Mouse (Mus musculus) lung, postnatal 10 days (tissue): ENCODE measurements around the gene Slc7a8.

Experiments used
- DNase-seq: peaks from one replicate; pipeline ENCODE4 v3.0.0; 2021

The Slc7a8 gene

GRCm38 (mm10) chr14:54781610-54782365, at the start of gene Slc7a8:
Slc7a8 (minus strand) TSS chr14:54781946.
- peak; percentile 42 for DNase-seq

GRCm38 (mm10) chr14:54823716-54824115, 42.0 kb upstream of the Slc7a8 start:
- no peak for DNase-seq

- no peak for DNase-seq
These were observed 40.6 kb upstream of the Slc7a8 start for GRCm38 (mm10) chr14:54822301-54822700.

GRCm38 (mm10) chr14:54817791-54818190, 36.0 kb upstream of the Slc7a8 start:
- DNase-seq, result peak; percentile 19

GRCm38 (mm10) chr14:54815737-54816136, 34.0 kb upstream of the Slc7a8 start:
- no peak for DNase-seq

- no peak for DNase-seq
These were observed 32.2 kb upstream of the Slc7a8 start, which contains the start of gene Rnf212b for GRCm38 (mm10) chr14:54813991-54814390. Rnf212b (plus strand) TSS chr14:54814141.

GRCm38 (mm10) chr14:54809668-54810033, 27.9 kb upstream of the Slc7a8 start:
- DNase-seq, result no peak

- DNase-seq, result no peak
These were observed 27.2 kb upstream of the Slc7a8 start for GRCm38 (mm10) chr14:54808718-54809667.

GRCm38 (mm10) chr14:54806124-54806523, 24.4 kb upstream of the Slc7a8 start:
- no peak for DNase-seq

GRCm38 (mm10) chr14:54802428-54802827, 20.7 kb upstream of the Slc7a8 start:
- DNase-seq, result no peak

- DNase-seq, result no peak
These were observed 17.9 kb upstream of the Slc7a8 start for GRCm38 (mm10) chr14:54799686-54800085.

GRCm38 (mm10) chr14:54796760-54797159, 15.0 kb upstream of the Slc7a8 start:
- no peak for DNase-seq

GRCm38 (mm10) chr14:54795901-54796300, 14.2 kb upstream of the Slc7a8 start:
- DNase-seq, result no peak

GRCm38 (mm10) chr14:54793894-54794830, 12.4 kb upstream of the Slc7a8 start:
- no peak for DNase-seq

- no peak for DNase-seq
These were observed 11.6 kb upstream of the Slc7a8 start for GRCm38 (mm10) chr14:54793351-54793750.

GRCm38 (mm10) chr14:54792166-54792565, 10.4 kb upstream of the Slc7a8 start:
- no peak for DNase-seq

GRCm38 (mm10) chr14:54788231-54788630, 6.5 kb upstream of the Slc7a8 start:
- no peak for DNase-seq

GRCm38 (mm10) chr14:54787226-54787625, 5.5 kb upstream of the Slc7a8 start:
- no peak for DNase-seq

- DNase-seq, result peak; percentile 30
These were observed 4.7 kb upstream of the Slc7a8 start for GRCm38 (mm10) chr14:54786489-54786888.

- DNase-seq, result peak; percentile 79
These were observed 4.2 kb upstream of the Slc7a8 start for GRCm38 (mm10) chr14:54785898-54786297.

- DNase-seq, result no peak
These were observed 1.2 kb upstream of the Slc7a8 start for GRCm38 (mm10) chr14:54782971-54783370.

- peak; percentile 43 for DNase-seq
These were observed 723 bp downstream of the Slc7a8 start for GRCm38 (mm10) chr14:54780836-54781609.
